Mouse (Mus musculus) liver, postnatal 0 days (tissue): Measurements from ENCODE around the gene Igflr1. TPM values are rescaled to one million over a fixed set of nuclear protein-coding genes. Genes with fewer than 3 reads are reported as not detected.

Experiments
- ATAC-seq: fragments of 200-750 bp; cut with Nextera tagmentation; 2 replicates; pipeline ENCODE4 v1.8.0; 2017; ENCODE audit warnings: mild to moderate bottlenecking, moderate library complexity
- DNase-seq: peaks from one replicate; pipeline ENCODE4 v3.0.0-alpha.2; 2016
- H3K27ac ChIP-seq: fragments of 300-500 bp; sonication (generic); 2 replicates; pipeline ENCODE4 v1.5.1; 2014; ENCODE audit warnings: antibody characterized with exemption, moderate library complexity, mild to moderate bottlenecking, low read depth
- H3K27me3 ChIP-seq: fragments of 300-500 bp; sonication (generic); 2 replicates; pipeline ENCODE4 v1.6.1; 2014; ENCODE audit warnings: low read length, control low read depth, mixed read lengths; ENCODE audit not compliant: insufficient read depth
- H3K36me3 ChIP-seq: fragments of 300-500 bp; sonication (generic); replicated peaks from 2 replicates; pipeline ENCODE4 v1.6.1; 2014; ENCODE audit warnings: mild to moderate bottlenecking, control low read depth, low read length, moderate library complexity, mixed read lengths; ENCODE audit not compliant: insufficient read depth
- H3K4me1 ChIP-seq: fragments of 300-500 bp; sonication (generic); 2 replicates; pipeline ENCODE4 v1.6.1; 2014; ENCODE audit warnings: antibody characterized with exemption, mild to moderate bottlenecking, control low read depth; ENCODE audit not compliant: insufficient read depth
- H3K4me2 ChIP-seq: fragments of 300-500 bp; sonication (generic); 2 replicates; pipeline ENCODE4 v1.6.1; 2014; ENCODE audit warnings: low read depth, mild to moderate bottlenecking, low read length, moderate library complexity, mixed read lengths
- H3K4me3 ChIP-seq: fragments of 300-500 bp; sonication (generic); 2 replicates; pipeline ENCODE4 v1.5.1; 2014; ENCODE audit warnings: low read depth, low read length
- H3K9ac ChIP-seq: fragments of 300-500 bp; sonication (generic); replicated peaks from 2 replicates; pipeline ENCODE4 v1.6.1; 2014; ENCODE audit warnings: mild to moderate bottlenecking, moderate library complexity
- H3K9me3 ChIP-seq: fragments of 300-500 bp; sonication (generic); 2 replicates; pipeline ENCODE4 v1.6.1; 2016; ENCODE audit warnings: mild to moderate bottlenecking, control low read depth, low read length, mixed read lengths
- CTCF ChIP-seq: sonication (generic); IDR thresholded peaks from 2 replicates; pipeline ENCODE4 v1.5.1; 2016; ENCODE audit warnings: antibody characterized with exemption, low read depth
- EP300 ChIP-seq: IDR thresholded peaks from 2 replicates; pipeline ENCODE4 v1.6.1; 2016; ENCODE audit warnings: antibody characterized with exemption, low read depth, mild to moderate bottlenecking
- WGBS: fragments of 180-500 bp; shearing (Covaris S2); extraction: QIAGEN DNeasy Blood & Tissue Kit; methylation state at CpG from one replicate; pipeline ENCODE4 v1.1.7; 2014; ENCODE audit not compliant: insufficient replicate concordance; 5-methylcytosine and 5-hydroxymethylcytosine counted together
- polyA plus RNA-seq: library from polyadenylated mRNA; unstranded; fragments of >200 nt; fragmentation: Nextera tagmentation; extraction: Ambion mirVana; gene quantifications from 2 replicates; pipeline ENCODE4 v1.2.1, GENCODE M21; 2015

The Igflr1 gene
- polyA plus RNA-seq, 1 experiment from 2014 or later, result 1.2 TPM

- no peaks in the 10 kb centered on the region for H3K27me3 ChIP-seq
- H3K9ac ChIP-seq, result no peak overlapping the region
- ATAC-seq (no peak), DNase-seq (peak; percentile 13)
- WGBS, result 67% methylated on average over 14 of the region's 17 CpGs
- H3K4me3 ChIP-seq, result no peak overlapping the region
- no peak overlapping the region for H3K4me2 ChIP-seq
- H3K36me3 ChIP-seq, result peaks cover 24% of the 10 kb centered on the region
- no peak overlapping the region for H3K27ac ChIP-seq
- H3K9me3 ChIP-seq, result no peaks in the 10 kb centered on the region
- TF ChIP-seq CTCF, result no peak
- TF ChIP-seq EP300, result no peak
- H3K4me1 ChIP-seq, result no peaks in the 10 kb centered on the region
Measured at GRCm38 (mm10) chr7:30526399-30526798, 38.8 kb upstream of the Igflr1 start.

GRCm38 (mm10) chr7:30526981-30527380 lies 38.2 kb upstream of the Igflr1 start:
- WGBS, result 93% methylated on average over 13 of the region's 14 CpGs
- H3K4me1 ChIP-seq, result no peaks in the 10 kb centered on the region
- no peak overlapping the region for H3K9ac ChIP-seq
- no peak overlapping the region for H3K27ac ChIP-seq
- H3K36me3 ChIP-seq, result peaks cover 27% of the 10 kb centered on the region
- DNase-seq (no peak), ATAC-seq (no peak)
- no peak overlapping the region for H3K4me3 ChIP-seq
- TF ChIP-seq CTCF (no peak), EP300 (no peak)
- no peak overlapping the region for H3K4me2 ChIP-seq
- no peaks in the 10 kb centered on the region for H3K9me3 ChIP-seq
- H3K27me3 ChIP-seq, result no peaks in the 10 kb centered on the region

GRCm38 (mm10) chr7:30531291-30531815 lies 33.9 kb upstream of the Igflr1 start:
- ATAC-seq, result no peak
- Histone ChIP-seq H3K27me3 (no peaks in the 10 kb centered on the region), H3K9me3 (no peaks in the 10 kb centered on the region), H3K9ac (no peak overlapping the region), H3K27ac (no peak overlapping the region), H3K4me2 (no peak overlapping the region), H3K36me3 (peaks cover 27% of the 10 kb centered on the region), H3K4me1 (peaks cover 14% of the 10 kb centered on the region), H3K4me3 (no peak overlapping the region)
- 80% methylated on average over 9 of the region's 9 CpGs for WGBS
- DNase-seq, result no peak
- TF ChIP-seq EP300, result no peak

GRCm38 (mm10) chr7:30532931-30533330 lies 32.3 kb upstream of the Igflr1 start:
- ATAC-seq, result no peak
- 74% methylated on average over 8 of the region's 8 CpGs for WGBS
- peak; percentile 23 for DNase-seq
- no peaks in the 10 kb centered on the region for H3K9me3 ChIP-seq
- TF ChIP-seq CTCF, result no peak
- TF ChIP-seq EP300, result no peak
- no peak overlapping the region for H3K4me3 ChIP-seq
- H3K4me1 ChIP-seq, result peaks cover 14% of the 10 kb centered on the region
- no peaks in the 10 kb centered on the region for H3K27me3 ChIP-seq
- H3K27ac ChIP-seq, result no peak overlapping the region
- no peak overlapping the region for H3K9ac ChIP-seq
- peaks cover 26% of the 10 kb centered on the region for H3K36me3 ChIP-seq
- no peak overlapping the region for H3K4me2 ChIP-seq

GRCm38 (mm10) chr7:30533941-30534632 lies 31.1 kb upstream of the Igflr1 start:
- H3K4me1 ChIP-seq, result peaks cover 14% of the 10 kb centered on the region
- H3K36me3 ChIP-seq, result peaks cover 16% of the 10 kb centered on the region
- H3K4me3 ChIP-seq, result peak overlapping the region; percentile 73
- TF ChIP-seq EP300, result no peak
- TF ChIP-seq CTCF, result no peak
- peak overlapping the region; percentile 100 for H3K4me2 ChIP-seq
- no peaks in the 10 kb centered on the region for H3K9me3 ChIP-seq
- H3K27ac ChIP-seq, result peak overlapping the region; percentile 57; the same call in 1 of the 2 replicates
- H3K27me3 ChIP-seq, result no peaks in the 10 kb centered on the region
- 16% methylated on average over 25 of the region's 26 CpGs for WGBS
- ATAC-seq (no peak), DNase-seq (peak; percentile 14)
- H3K9ac ChIP-seq, result peak overlapping the region; percentile 76

GRCm38 (mm10) chr7:30534633-30535577 lies 30.3 kb upstream of the Igflr1 start, which contains the start of gene Arhgap33:
Gene Arhgap33 (minus strand): TSS chr7:30535060.
- Histone ChIP-seq H3K27ac (peak within 1 kb of the TSS; percentile 57), H3K27me3 (no peaks in the 10 kb centered on the region), H3K4me2 (peak within 1 kb of the TSS; percentile 100), H3K9me3 (no peaks in the 10 kb centered on the region), H3K4me3 (peak within 1 kb of the TSS; percentile 73), H3K36me3 (peaks cover 12% of the 10 kb centered on the region), H3K9ac (peak within 1 kb of the TSS; percentile 76), H3K4me1 (peaks cover 14% of the 10 kb centered on the region)
- ATAC-seq (peak; percentile 97), DNase-seq (peak; percentile 98)
- under 1% methylated on average over 44 of the region's 84 CpGs for WGBS
- TF ChIP-seq EP300 (no peak), CTCF (no peak)
